Mouse (Mus musculus): ENCODE results near the gene Syn3. TPM values are rescaled to one million over a fixed set of nuclear protein-coding genes. Genes with fewer than 3 reads are reported as not detected.

Syn3 gene
- polyA plus RNA-seq, 1 experiment from 2014 or later: 3.0 TPM

GRCm38 (mm10) chr10:86321194-86321593 lies 177.5 kb downstream of the Syn3 start:
- no peak for DNase-seq (ENCODE audit: low spot score)
- Histone ChIP-seq H3K9me3 (replicated peaks) (no peaks in the 10 kb centered on the region), H3K27ac (replicated peaks) (no peak overlapping the region), H3K36me3 (no peaks in the 10 kb centered on the region), H3K27me3 (ENCODE audit: low read depth, poor library complexity, severe bottlenecking) (peaks cover 14% of the 10 kb centered on the region), H3K4me3 (no peak overlapping the region), H3K4me1 (peaks cover 31% of the 10 kb centered on the region)
- 81% methylated on average over 8 of the region's 8 CpGs for WGBS

GRCm38 (mm10) chr10:86320204-86320603 lies 178.5 kb downstream of the Syn3 start:
- WGBS: 86% methylated on average over 5 of the region's 5 CpGs
- Histone ChIP-seq H3K4me1 (peaks cover 26% of the 10 kb centered on the region), H3K27ac (replicated peaks) (no peak overlapping the region), H3K36me3 (no peaks in the 10 kb centered on the region), H3K4me3 (no peak overlapping the region), H3K27me3 (ENCODE audit: low read depth, poor library complexity, severe bottlenecking) (peaks cover 14% of the 10 kb centered on the region), H3K9me3 (replicated peaks) (no peaks in the 10 kb centered on the region)
- no peak for DNase-seq (ENCODE audit: low spot score)

GRCm38 (mm10) chr10:86319526-86319925 lies 179.2 kb downstream of the Syn3 start:
- 5% methylated on average over 3 of the region's 3 CpGs for WGBS
- peaks cover 14% of the 10 kb centered on the region for H3K27me3 ChIP-seq (ENCODE audit: low read depth, poor library complexity, severe bottlenecking)
- DNase-seq (ENCODE audit: low spot score): no peak
- H3K9me3 ChIP-seq (replicated peaks): no peaks in the 10 kb centered on the region
- H3K4me1 ChIP-seq: peaks cover 22% of the 10 kb centered on the region
- H3K36me3 ChIP-seq: no peaks in the 10 kb centered on the region
- H3K4me3 ChIP-seq: no peak overlapping the region
- no peak overlapping the region for H3K27ac ChIP-seq (replicated peaks)

- H3K27me3 ChIP-seq (ENCODE audit: low read depth, poor library complexity, severe bottlenecking): peaks cover 14% of the 10 kb centered on the region
- no peaks in the 10 kb centered on the region for H3K9me3 ChIP-seq (replicated peaks)
- peaks cover 22% of the 10 kb centered on the region for H3K4me1 ChIP-seq
- H3K27ac ChIP-seq (replicated peaks): no peak overlapping the region
- WGBS: 77% methylated on average over 5 of the region's 5 CpGs
- H3K36me3 ChIP-seq: no peaks in the 10 kb centered on the region
- no peak for DNase-seq (ENCODE audit: low spot score)
- no peak overlapping the region for H3K4me3 ChIP-seq
Measured at GRCm38 (mm10) chr10:86318552-86319140, 180.1 kb downstream of the Syn3 start.

- no peak for DNase-seq (ENCODE audit: low spot score)
- H3K36me3 ChIP-seq: no peaks in the 10 kb centered on the region
Measured at GRCm38 (mm10) chr10:86317633-86318032, 181.1 kb downstream of the Syn3 start.

GRCm38 (mm10) chr10:86315513-86315912 lies 183.2 kb downstream of the Syn3 start:
- 0 out of 2 replicates have a peak overlapping the region, but pooled peaks have one; percentile 28 for H3K27ac ChIP-seq (replicated peaks)
- no peak for DNase-seq (ENCODE audit: low spot score)
- no peaks in the 10 kb centered on the region for H3K36me3 ChIP-seq
- 0 out of 2 replicates have a peak, but pooled peaks cover 3% of the 10 kb centered on the region for H3K27me3 ChIP-seq (ENCODE audit: low read depth, poor library complexity, severe bottlenecking)
- peaks cover 20% of the 10 kb centered on the region for H3K4me1 ChIP-seq
- no peaks in the 10 kb centered on the region for H3K9me3 ChIP-seq (replicated peaks)
- H3K4me3 ChIP-seq: no peak overlapping the region
- WGBS: 73% methylated on average over 3 of the region's 3 CpGs

More at GRCm38 (mm10) chr10:86317633-86318032, 181.1 kb downstream of the Syn3 start:
- WGBS: 85% methylated on average over 7 of the region's 7 CpGs
- H3K9me3 ChIP-seq (replicated peaks): no peaks in the 10 kb centered on the region
- no peak overlapping the region for H3K4me3 ChIP-seq
- no peak overlapping the region for H3K27ac ChIP-seq (replicated peaks)
- peaks cover 22% of the 10 kb centered on the region for H3K4me1 ChIP-seq
- H3K27me3 ChIP-seq (ENCODE audit: low read depth, poor library complexity, severe bottlenecking): peaks cover 12% of the 10 kb centered on the region

GRCm38 (mm10) chr10:86313448-86313847 lies 185.2 kb downstream of the Syn3 start:
- WGBS: 88% methylated on average over 1 of the region's 1 CpGs
- H3K4me3 ChIP-seq: no peak overlapping the region
- H3K27ac ChIP-seq (replicated peaks): no peak overlapping the region
- H3K36me3 ChIP-seq: no peaks in the 10 kb centered on the region
- DNase-seq (ENCODE audit: low spot score): no peak
- H3K4me1 ChIP-seq: peaks cover 3% of the 10 kb centered on the region
- H3K27me3 ChIP-seq (ENCODE audit: low read depth, poor library complexity, severe bottlenecking): 0 out of 2 replicates have a peak, but pooled peaks cover 3% of the 10 kb centered on the region
- no peaks in the 10 kb centered on the region for H3K9me3 ChIP-seq (replicated peaks)

GRCm38 (mm10) chr10:86312976-86313375 lies 185.7 kb downstream of the Syn3 start:
- Histone ChIP-seq H3K4me3 (no peak overlapping the region), H3K9me3 (replicated peaks) (no peaks in the 10 kb centered on the region), H3K36me3 (no peaks in the 10 kb centered on the region), H3K27me3 (ENCODE audit: low read depth, poor library complexity, severe bottlenecking) (0 out of 2 replicates have a peak, but pooled peaks cover 3% of the 10 kb centered on the region), H3K4me1 (no peaks in the 10 kb centered on the region), H3K27ac (replicated peaks) (no peak overlapping the region)
- no peak for DNase-seq (ENCODE audit: low spot score)
- 91% methylated on average over 3 of the region's 3 CpGs for WGBS

- 89% methylated on average over 6 of the region's 6 CpGs for WGBS
- no peaks in the 10 kb centered on the region for H3K9me3 ChIP-seq (replicated peaks)
- H3K4me1 ChIP-seq: no peaks in the 10 kb centered on the region
- no peaks in the 10 kb centered on the region for H3K27me3 ChIP-seq (ENCODE audit: low read depth, poor library complexity, severe bottlenecking)
- no peaks in the 10 kb centered on the region for H3K36me3 ChIP-seq
- no peak overlapping the region for H3K4me3 ChIP-seq
- H3K27ac ChIP-seq (replicated peaks): no peak overlapping the region
- DNase-seq (ENCODE audit: low spot score): no peak
Measured at GRCm38 (mm10) chr10:86310527-86310926, 188.2 kb downstream of the Syn3 start.

GRCm38 (mm10) chr10:86307235-86307634 lies 191.5 kb downstream of the Syn3 start:
- DNase-seq (ENCODE audit: low spot score): no peak
- H3K9me3 ChIP-seq (replicated peaks): no peaks in the 10 kb centered on the region
- no peak overlapping the region for H3K27ac ChIP-seq (replicated peaks)
- H3K4me3 ChIP-seq: no peak overlapping the region
- WGBS: 90% methylated on average over 4 of the region's 4 CpGs
- peaks cover 28% of the 10 kb centered on the region for H3K4me1 ChIP-seq
- no peaks in the 10 kb centered on the region for H3K36me3 ChIP-seq
- H3K27me3 ChIP-seq (ENCODE audit: low read depth, poor library complexity, severe bottlenecking): peaks cover 7% of the 10 kb centered on the region

- H3K36me3 ChIP-seq: no peaks in the 10 kb centered on the region
- no peak overlapping the region for H3K4me3 ChIP-seq
- 0% methylated on average over 2 of the region's 2 CpGs for WGBS
- peaks cover 53% of the 10 kb centered on the region for H3K4me1 ChIP-seq
- no peak overlapping the region for H3K27ac ChIP-seq (replicated peaks)
- H3K27me3 ChIP-seq (ENCODE audit: low read depth, poor library complexity, severe bottlenecking): peaks cover 23% of the 10 kb centered on the region
- H3K9me3 ChIP-seq (replicated peaks): no peaks in the 10 kb centered on the region
- DNase-seq (ENCODE audit: low spot score): peak; percentile 30
Measured at GRCm38 (mm10) chr10:86304583-86304982, 194.1 kb downstream of the Syn3 start.

GRCm38 (mm10) chr10:86303495-86303876 lies 195.2 kb downstream of the Syn3 start:
- Histone ChIP-seq H3K27me3 (ENCODE audit: low read depth, poor library complexity, severe bottlenecking) (peaks cover 34% of the 10 kb centered on the region), H3K9me3 (replicated peaks) (no peaks in the 10 kb centered on the region), H3K36me3 (no peaks in the 10 kb centered on the region), H3K4me3 (no peak overlapping the region), H3K4me1 (peaks cover 54% of the 10 kb centered on the region), H3K27ac (replicated peaks) (no peak overlapping the region)
- WGBS: 63% methylated on average over 2 of the region's 2 CpGs
- no peak for DNase-seq (ENCODE audit: low spot score)

GRCm38 (mm10) chr10:86302761-86303494 lies 195.8 kb downstream of the Syn3 start:
- Histone ChIP-seq H3K36me3 (no peaks in the 10 kb centered on the region), H3K4me3 (peak overlapping the region; percentile 67; the same call in 1 of the 2 replicates), H3K27me3 (ENCODE audit: low read depth, poor library complexity, severe bottlenecking) (peaks cover 40% of the 10 kb centered on the region), H3K4me1 (peaks cover 59% of the 10 kb centered on the region), H3K27ac (replicated peaks) (no peak overlapping the region), H3K9me3 (replicated peaks) (no peaks in the 10 kb centered on the region)
- DNase-seq (ENCODE audit: low spot score): peak; percentile 60
- WGBS: 33% methylated on average over 8 of the region's 8 CpGs
